19 mouse cellular contexts compared by ENCODE assay signal in genomic region chr10:44765527-44765926, GRCm38 (mm10).
DNase-seq lines count a peak whose midpoint lies in the region; ATAC-seq and TF ChIP-seq lines count a peak whose summit lies in the region.
"Had no signal": no experiment of that assay in that cellular context is flagged by ENCODE, and none has a peak within 500 bp of the region (broad histone marks: within the 10 kb centered on the region; RNA-seq: fewer than 3 reads in every experiment).

No protein-coding gene starts in this region.

- peaks cover 3% of the 10 kb centered on the region for H3K4me1 ChIP-seq in liver, embryonic 16.5 days (ENCODE audit: control insufficient read depth, low read depth, low read length)
- H3K4me1 ChIP-seq in liver, embryonic 12.5 days = peaks cover 18% of the 10 kb centered on the region
- no peaks in the 10 kb centered on the region for H3K4me1 ChIP-seq in lung, postnatal 0 days (ENCODE audit: insufficient read depth, low read depth, low read length)
- H3K4me1 ChIP-seq: embryonic facial prominence, embryonic 13.5 days; forebrain, embryonic 13.5 days; heart, embryonic 13.5 days; hindbrain, embryonic 15.5 days had no signal

- H3K9me3 ChIP-seq in liver, embryonic 16.5 days (replicated peaks; ENCODE audit: control insufficient read depth, low read length) = no peaks in the 10 kb centered on the region
- no peaks in the 10 kb centered on the region for H3K9me3 ChIP-seq in liver, embryonic 12.5 days (replicated peaks)
- H3K9me3 ChIP-seq in lung, postnatal 0 days (ENCODE audit: low read length) = no peaks in the 10 kb centered on the region
- H3K9me3 ChIP-seq: embryonic facial prominence, embryonic 13.5 days; forebrain, embryonic 13.5 days; heart, embryonic 13.5 days; hindbrain, embryonic 15.5 days had no signal

- no peak overlapping the region for H3K4me3 ChIP-seq in liver, embryonic 16.5 days (ENCODE audit: low read depth, low read length)
- no peak overlapping the region for H3K4me3 ChIP-seq in liver, embryonic 12.5 days
- no peak overlapping the region for H3K4me3 ChIP-seq in lung, postnatal 0 days (ENCODE audit: low read depth, low read length)
- no peak overlapping the region for H3K4me3 ChIP-seq in gastrocnemius, adult 2 months
- H3K4me3 ChIP-seq: embryonic facial prominence, embryonic 13.5 days; forebrain, embryonic 13.5 days; heart, embryonic 13.5 days; hindbrain, embryonic 15.5 days had no signal

- peak; percentile 54; the same call in 1 of the 2 replicates for ATAC-seq in liver, embryonic 16.5 days (ENCODE audit: low read depth)
- no peak for ATAC-seq in liver, embryonic 12.5 days
- no peak for ATAC-seq in lung, postnatal 0 days
- ATAC-seq: forebrain, embryonic 13.5 days; forebrain, postnatal 0 days had no signal

- no peak overlapping the region for H3K4me2 ChIP-seq in liver, embryonic 16.5 days (ENCODE audit: low read depth, low read length)
- H3K4me2 ChIP-seq in liver, embryonic 12.5 days = no peak overlapping the region
- H3K4me2 ChIP-seq in lung, postnatal 0 days (replicated peaks; ENCODE audit: low read depth, low read length) = no peak overlapping the region
- H3K4me2 ChIP-seq: embryonic facial prominence, embryonic 13.5 days; forebrain, embryonic 13.5 days; heart, embryonic 13.5 days; hindbrain, embryonic 15.5 days had no signal

- TF ChIP-seq CTCF in lung, postnatal 0 days (IDR thresholded peaks at IDR 0.05) = no peak
- TF ChIP-seq CTCF in gastrocnemius, adult 2 months (IDR thresholded peaks at IDR 0.05) = no peak

- intact Hi-C loops in gastrocnemius, adult 2 months (cut with DNase I) = no loop called here

- peak; percentile 25 for DNase-seq in lung, postnatal 0 days (ENCODE audit: low spot score)
- DNase-seq in lung, adult 18-20 months = no peak
- peak; percentile 22 for DNase-seq in MEL-GATA-1-ER (ENCODE audit: extremely low read depth, low read depth)
- DNase-seq in gastrocnemius, adult 18-20 months (ENCODE audit: low spot score) = no peak
- no peak for DNase-seq in gastrocnemius, adult 2 months
- DNase-seq: adrenal gland, postnatal 14 days; cerebellum, adult 18-20 months; cerebellum, adult 9-11 months; cerebellum, postnatal 36 days; forebrain, postnatal 0 days; gastrocnemius, postnatal 36 days; heart, adult 11 months; heart, postnatal 36 days had no signal

- no peaks in the 10 kb centered on the region for H3K27me3 ChIP-seq in liver, embryonic 16.5 days (ENCODE audit: control insufficient read depth, insufficient read depth, low read depth, low read length)
- no peaks in the 10 kb centered on the region for H3K27me3 ChIP-seq in liver, embryonic 12.5 days (replicated peaks)
- H3K27me3 ChIP-seq in lung, postnatal 0 days (replicated peaks; ENCODE audit: insufficient read depth, low read length) = no peaks in the 10 kb centered on the region
- H3K27me3 ChIP-seq: embryonic facial prominence, embryonic 13.5 days; forebrain, embryonic 13.5 days; hindbrain, embryonic 15.5 days had no signal

- TF ChIP-seq EP300 in lung, postnatal 0 days (IDR thresholded peaks at IDR 0.05) = no peak

- no peak overlapping the region for H3K9ac ChIP-seq in liver, embryonic 16.5 days (ENCODE audit: low read depth, low read length)
- no peak overlapping the region for H3K9ac ChIP-seq in liver, embryonic 12.5 days
- no peak overlapping the region for H3K9ac ChIP-seq in lung, postnatal 0 days (replicated peaks; ENCODE audit: low read depth)
- H3K9ac ChIP-seq: embryonic facial prominence, embryonic 13.5 days; forebrain, embryonic 13.5 days; forebrain, postnatal 0 days; heart, embryonic 13.5 days; hindbrain, embryonic 15.5 days had no signal

- H3K27ac ChIP-seq in liver, embryonic 16.5 days (ENCODE audit: low read length) = no peak overlapping the region; the same call in 1 of the 2 replicates
- no peak overlapping the region for H3K27ac ChIP-seq in liver, embryonic 12.5 days
- H3K27ac ChIP-seq in lung, postnatal 0 days (ENCODE audit: low read length) = no peak overlapping the region
- no peak overlapping the region for H3K27ac ChIP-seq in gastrocnemius, adult 2 months
- H3K27ac ChIP-seq: embryonic facial prominence, embryonic 13.5 days; forebrain, embryonic 13.5 days; heart, embryonic 13.5 days; hindbrain, embryonic 15.5 days had no signal

- WGBS in liver, embryonic 16.5 days (ENCODE audit: insufficient replicate concordance) = 50% methylated on average over 3 of the region's 3 CpGs
- WGBS in liver, embryonic 12.5 days (ENCODE audit: insufficient replicate concordance) = 66% methylated on average over 3 of the region's 3 CpGs
- WGBS in lung, postnatal 0 days = 26% methylated on average over 3 of the region's 3 CpGs

- H3K36me3 ChIP-seq in liver, embryonic 16.5 days (ENCODE audit: control insufficient read depth, insufficient read depth) = no peaks in the 10 kb centered on the region
- no peaks in the 10 kb centered on the region for H3K36me3 ChIP-seq in liver, embryonic 12.5 days
- no peaks in the 10 kb centered on the region for H3K36me3 ChIP-seq in lung, postnatal 0 days (ENCODE audit: insufficient read depth, low read length)
- H3K36me3 ChIP-seq: embryonic facial prominence, embryonic 13.5 days; heart, embryonic 13.5 days; hindbrain, embryonic 15.5 days had no signal

Comparison
In these comparisons a context has a peak if more than half of its experiments do, and no peak if none do; other contexts are left out.
1. DNase-seq: peak in lung, postnatal 0 days (single experiment) and MEL-GATA-1-ER (single experiment); none in lung, adult 18-20 months (0 of 2), gastrocnemius, adult 18-20 months (single experiment) and gastrocnemius, adult 2 months (single experiment).